Mouse (Mus musculus): ENCODE results near the gene Adk.

DNA sequence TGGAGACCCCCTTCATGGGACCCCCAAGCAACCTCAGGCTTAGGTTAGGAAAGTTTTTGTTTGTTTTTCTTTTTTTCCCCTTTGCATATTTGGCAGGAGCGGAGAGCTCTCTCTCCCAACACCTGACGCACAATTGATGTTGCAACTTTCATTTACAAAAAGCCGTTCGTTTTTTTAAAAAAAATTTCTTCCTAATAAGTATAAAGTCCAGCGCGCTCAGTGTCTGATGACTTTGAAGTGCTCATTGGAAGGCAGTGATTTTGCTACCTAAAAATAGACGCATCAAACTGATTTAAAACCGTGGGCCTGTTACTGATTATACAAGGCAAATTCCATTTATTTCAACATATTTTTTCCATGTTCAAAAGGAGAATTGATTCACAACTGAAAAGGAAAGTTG, 777 bp downstream of the Adk start:
- no peak for TF ChIP-seq POLR2A (IDR thresholded peaks at IDR 0.05; ENCODE audit: control insufficient read depth, extremely low read depth, insufficient read depth, low read length, poor library complexity)
- TF ChIP-seq CTCF (IDR thresholded peaks at IDR 0.05; ENCODE audit: borderline replicate concordance, control insufficient read depth, extremely low read depth, insufficient read depth, low read length, poor library complexity), result no peak

Data from thymus, adult 2 months (tissue).